Mouse (Mus musculus): Measurements from ENCODE around the gene Etv6.

GRCm38 (mm10) chr6:134188719-134189118, 153.2 kb downstream of the Etv6 start:
- TF ChIP-seq POLR2A (IDR thresholded peaks at IDR 0.05; ENCODE audit: borderline replicate concordance, low read depth, low read length) (no peak), CTCF (IDR thresholded peaks at IDR 0.05; ENCODE audit: low read depth, low read length) (no peak)
